Mouse (Mus musculus) cerebellum, adult 11 months (tissue): ENCODE results near the gene Ankmy1.
A peak's percentile ranks its signal among the peaks of the same experiment; 100 is the strongest.

Experiments
- DNase-seq: peaks from one replicate; pipeline ENCODE4 v3.0.0; 2022

The Ankmy1 gene

GRCm38 (mm10) chr1:92869985-92870384, 32.7 kb downstream of the Ankmy1 start:
- DNase-seq, result no peak

- DNase-seq, result no peak
These were observed 36.5 kb downstream of the Ankmy1 start for GRCm38 (mm10) chr1:92866170-92866569.

GRCm38 (mm10) chr1:92863268-92863667, 39.4 kb downstream of the Ankmy1 start:
- no peak for DNase-seq

- DNase-seq, result no peak
These were observed 41.2 kb downstream of the Ankmy1 start for GRCm38 (mm10) chr1:92861503-92861902.

GRCm38 (mm10) chr1:92852450-92852849, 50.3 kb downstream of the Ankmy1 start:
- DNase-seq, result no peak

- no peak for DNase-seq
These were observed 52.6 kb downstream of the Ankmy1 start for GRCm38 (mm10) chr1:92849938-92850574.

GRCm38 (mm10) chr1:92849491-92849890, 53.2 kb downstream of the Ankmy1 start:
- no peak for DNase-seq

GRCm38 (mm10) chr1:92847873-92848839, 54.5 kb downstream of the Ankmy1 start:
- no peak for DNase-seq

GRCm38 (mm10) chr1:92845889-92846288, 56.8 kb downstream of the Ankmy1 start:
- no peak for DNase-seq

GRCm38 (mm10) chr1:92841427-92841826, 61.3 kb downstream of the Ankmy1 start:
- no peak for DNase-seq

- DNase-seq, result peak; percentile 59
These were observed 62.3 kb downstream of the Ankmy1 start for GRCm38 (mm10) chr1:92840231-92840890.

- DNase-seq, result peak; percentile 27
These were observed 63.5 kb downstream of the Ankmy1 start for GRCm38 (mm10) chr1:92839211-92839610.

- DNase-seq, result peak; percentile 71
These were observed 64.5 kb downstream of the Ankmy1 start for GRCm38 (mm10) chr1:92837931-92838833.

GRCm38 (mm10) chr1:92833987-92834706, 68.6 kb downstream of the Ankmy1 start:
- DNase-seq, result peak; percentile 83

GRCm38 (mm10) chr1:92832011-92833010, 70.4 kb downstream of the Ankmy1 start:
- peak; percentile 56 for DNase-seq

- DNase-seq, result peak; percentile 93
These were observed 71.3 kb downstream of the Ankmy1 start, which contains the start of gene Gpc1 for GRCm38 (mm10) chr1:92831188-92832001. TSS of gene Gpc1 (plus strand) at chr1:92831645.

- DNase-seq, result peak; percentile 45
These were observed 72.0 kb downstream of the Ankmy1 start for GRCm38 (mm10) chr1:92830626-92831187.

GRCm38 (mm10) chr1:92815756-92816294, 86.9 kb downstream of the Ankmy1 start:
- no peak for DNase-seq

GRCm38 (mm10) chr1:92815100-92815499, 87.6 kb downstream of the Ankmy1 start:
- no peak for DNase-seq
